Mouse (Mus musculus) natural killer cell, adult 2 months (primary cell): ENCODE results near the gene Hpse2.

Source experiments
- DNase-seq, 2 experiments: peaks; one replicate each; pipeline ENCODE4 v3.0.0; 2022; ENCODE audit warnings: low spot score in 2 of 2

Hpse2 gene

DNA sequence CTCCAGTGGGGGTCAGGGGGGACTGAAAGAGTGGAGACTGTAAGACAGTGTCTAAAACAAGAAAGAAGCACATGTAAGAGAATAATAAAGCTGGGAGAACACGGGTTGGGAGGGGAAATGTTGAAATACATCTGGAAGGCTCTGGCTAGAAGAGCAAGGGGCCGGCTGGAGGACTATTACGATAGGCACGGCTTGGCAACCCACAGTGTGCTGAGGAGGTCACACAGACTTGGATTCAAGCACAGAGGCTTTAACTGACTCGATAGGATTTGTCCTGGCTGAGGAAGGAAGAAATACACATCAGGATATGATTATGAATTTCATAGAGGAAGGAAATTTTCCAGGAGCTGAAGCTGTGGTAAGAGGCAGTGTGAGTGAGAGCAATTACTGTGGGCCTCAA, 414.4 kb downstream of the Hpse2 start:
- no peak for DNase-seq

DNA sequence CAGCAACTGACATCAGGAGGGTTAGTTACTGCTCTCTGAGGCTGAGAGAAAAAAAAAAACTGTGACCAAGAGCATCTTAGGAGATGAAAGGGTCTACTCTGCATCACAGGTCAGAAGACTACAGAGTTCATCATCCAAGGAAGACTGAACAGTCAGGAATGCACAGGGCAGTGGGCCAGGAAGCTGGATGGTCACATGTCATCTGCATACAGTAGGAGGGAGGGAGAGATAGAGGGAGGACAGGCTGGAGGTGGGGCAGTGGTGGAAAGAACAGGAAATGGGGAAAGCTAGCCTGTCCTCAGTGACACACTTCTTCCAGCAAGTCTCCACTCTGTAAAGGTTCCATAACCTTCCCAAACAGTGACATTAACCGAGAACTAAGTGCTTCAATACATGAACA, 423.0 kb downstream of the Hpse2 start:
- DNase-seq: no peak

DNA sequence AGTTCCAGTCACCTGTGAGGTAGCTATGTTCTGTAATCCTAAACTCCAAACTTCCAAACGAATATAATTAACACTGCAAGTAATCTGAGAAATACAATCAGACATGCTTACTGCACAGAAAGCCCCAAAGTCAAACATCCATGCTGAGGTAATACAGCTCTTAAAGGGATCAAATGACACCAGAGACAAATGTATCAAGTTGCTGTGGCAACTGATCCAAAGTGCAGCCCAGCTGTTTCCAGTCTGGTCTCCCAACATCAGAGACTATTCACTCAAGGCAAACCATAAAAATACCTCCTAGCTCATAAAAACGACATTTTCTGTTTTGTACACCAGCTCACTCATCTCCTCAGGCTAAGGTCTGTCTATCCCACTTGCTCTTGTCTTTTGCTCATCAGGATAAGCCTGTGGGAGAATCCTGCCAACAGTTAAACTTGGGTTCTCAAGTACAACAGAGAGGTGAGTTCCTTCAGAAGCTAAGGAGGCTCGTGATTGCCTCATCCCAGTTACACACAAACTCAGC, 440.0 kb downstream of the Hpse2 start:
- no peak for DNase-seq

DNA sequence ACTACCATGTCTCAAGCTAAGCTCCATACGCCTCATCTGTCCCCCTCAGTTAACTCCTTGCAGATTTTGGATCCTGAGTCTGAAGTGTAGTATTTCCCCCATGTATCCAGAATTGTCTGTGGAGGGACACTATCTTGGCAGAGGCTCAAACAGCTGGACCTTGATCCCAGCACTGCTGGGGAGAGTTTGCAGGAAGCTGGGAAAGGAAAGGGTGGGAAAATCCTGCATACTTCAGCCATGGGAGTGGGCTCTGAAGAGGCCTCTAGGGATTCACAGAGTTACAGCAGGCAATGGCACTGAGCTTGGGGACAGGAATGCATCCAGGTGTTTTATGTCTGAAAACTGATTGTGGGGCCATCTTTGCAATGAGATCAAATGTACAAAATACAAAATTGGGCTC, 450.6 kb downstream of the Hpse2 start:
- no peak for DNase-seq

DNA sequence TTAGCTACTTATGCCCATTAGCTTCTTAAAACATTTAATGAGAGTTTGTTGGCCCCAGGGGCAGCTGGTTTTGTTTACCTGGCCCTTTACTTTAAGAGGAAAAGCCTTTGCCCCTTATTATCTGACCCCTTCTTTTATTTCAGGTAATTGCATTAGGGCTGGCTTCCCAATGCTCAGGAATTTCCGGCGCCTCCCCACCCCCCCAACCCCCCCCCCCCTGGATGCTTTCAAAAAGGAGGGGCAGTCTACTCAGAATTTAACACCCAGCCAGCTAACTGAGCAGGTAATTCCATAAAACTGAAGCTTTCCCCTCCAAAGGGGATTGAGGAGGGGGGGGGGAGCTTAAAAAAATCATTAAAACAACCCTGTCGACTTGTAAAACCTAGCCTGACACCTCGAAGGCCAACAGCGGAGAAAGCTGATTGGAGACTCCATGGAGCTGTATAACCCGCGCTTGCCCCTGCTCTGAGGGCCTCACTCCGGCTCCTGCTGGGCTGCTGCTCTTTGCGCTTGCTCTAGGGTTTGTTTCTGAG, 451.4 kb downstream of the Hpse2 start:
- DNase-seq: no peak

DNA sequence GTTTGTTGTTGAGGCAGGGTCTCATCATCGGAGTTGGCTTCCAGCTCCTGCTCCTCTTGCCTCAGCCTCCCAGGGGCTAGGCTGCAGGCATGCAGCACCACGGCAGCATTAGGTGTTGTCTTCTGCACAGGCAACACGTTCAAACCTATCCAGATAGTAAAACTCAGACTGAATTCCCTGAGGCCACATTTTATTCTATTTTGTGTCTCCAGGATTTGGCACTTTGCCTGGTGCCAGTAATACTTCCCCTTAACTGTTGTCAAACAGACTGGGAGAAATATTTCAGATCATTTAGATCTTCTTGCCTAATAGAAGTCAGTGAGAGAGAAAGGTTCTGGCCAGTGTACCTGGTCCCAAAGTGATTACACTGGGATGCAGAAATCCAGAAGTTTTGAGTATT, 458.5 kb downstream of the Hpse2 start:
- DNase-seq: no peak

DNA sequence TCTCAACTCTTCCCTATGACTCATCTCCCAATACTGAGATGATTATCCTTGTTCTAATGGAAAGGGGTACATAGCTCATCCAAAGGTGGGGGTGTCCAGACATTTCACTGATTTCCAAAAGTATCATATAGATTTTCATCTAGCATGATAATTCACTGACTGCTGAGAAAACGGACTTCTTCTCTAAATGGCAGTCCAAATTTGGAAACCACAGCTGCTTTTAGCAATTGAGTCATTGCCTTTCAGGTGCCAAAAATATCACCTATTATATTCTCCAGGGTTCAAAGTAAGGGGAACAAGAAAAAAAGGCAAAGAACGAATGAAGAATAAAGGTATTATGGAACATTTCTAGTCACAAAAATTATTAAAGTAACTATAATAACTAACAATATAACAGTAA, 459.9 kb downstream of the Hpse2 start:
- DNase-seq: no peak

DNA sequence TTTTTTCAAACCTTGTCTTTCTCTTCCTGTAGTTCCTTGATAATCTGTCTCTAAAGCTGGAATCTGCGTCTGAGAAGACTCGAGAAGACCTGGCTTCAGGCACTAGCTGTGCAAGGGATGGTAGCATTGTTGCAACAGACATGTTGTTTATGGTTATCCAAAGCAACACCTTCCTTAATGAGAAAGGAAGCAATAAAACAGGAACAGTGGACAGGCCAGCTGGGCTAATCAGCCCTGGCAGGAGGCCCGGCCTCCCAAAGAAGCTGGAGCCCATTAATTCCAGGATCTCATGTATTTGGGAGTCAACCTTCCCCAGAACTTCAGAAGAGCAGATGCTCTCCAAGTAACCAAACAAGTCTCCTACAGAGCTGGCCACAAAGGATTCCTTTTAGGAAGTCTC, 465.5 kb downstream of the Hpse2 start:
- DNase-seq: no peak

DNA sequence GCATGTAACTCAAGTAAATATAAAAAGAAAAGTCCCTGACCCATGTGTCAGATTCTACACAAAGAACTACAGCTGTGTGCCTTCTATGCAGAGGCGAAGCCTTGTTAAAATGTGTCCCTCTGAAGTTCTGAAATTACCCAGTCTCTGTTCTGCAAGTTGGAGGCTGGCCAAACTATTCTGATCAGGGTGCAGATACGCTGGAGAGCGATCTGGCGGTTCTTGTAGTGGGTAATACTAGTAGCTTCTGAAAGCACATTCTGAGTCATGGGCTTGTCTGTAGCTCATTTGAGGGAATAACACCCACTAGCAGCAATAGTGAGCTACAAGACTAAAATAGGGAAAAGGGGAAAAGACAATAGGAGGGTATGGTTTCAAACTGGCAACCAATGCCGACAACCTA, 474.5 kb downstream of the Hpse2 start:
- DNase-seq: no peak

DNA sequence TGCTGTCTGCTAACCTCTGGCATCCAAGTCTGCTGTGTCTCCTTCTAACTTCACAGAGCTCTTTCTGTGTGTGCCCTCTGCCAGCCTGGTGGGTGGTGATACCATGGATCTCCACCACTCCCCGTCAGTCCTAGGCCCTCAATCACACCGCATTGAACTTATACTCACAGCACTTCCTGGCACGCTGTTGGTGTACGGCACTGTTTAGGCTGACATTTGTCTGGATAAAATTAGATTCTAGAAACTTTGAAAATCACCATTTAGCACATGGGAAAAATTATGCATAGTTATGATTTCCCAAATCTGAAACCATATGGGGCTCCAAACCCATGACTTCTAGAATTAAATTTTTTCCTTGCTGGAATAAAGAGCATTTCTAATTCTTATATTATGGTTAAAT, 478.4 kb downstream of the Hpse2 start:
- no peak for DNase-seq

DNA sequence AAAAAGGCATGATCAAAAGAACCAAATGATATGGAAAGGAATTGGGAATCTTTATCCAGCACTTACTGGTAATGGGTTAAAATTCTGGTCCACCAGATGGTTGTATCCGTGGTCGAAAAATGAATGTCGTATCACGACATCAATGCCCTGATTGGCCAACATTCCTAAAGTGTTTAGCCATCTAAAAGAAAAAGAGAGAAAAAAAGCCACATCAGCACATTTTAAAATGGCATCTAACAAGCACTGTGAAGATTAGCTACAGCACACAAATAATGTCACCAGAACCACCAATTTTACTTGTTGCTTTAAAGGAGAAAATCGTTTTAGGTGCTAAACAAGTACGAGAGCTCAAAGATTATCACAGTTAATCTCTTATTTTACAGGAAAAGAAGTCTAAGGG, 479.6 kb downstream of the Hpse2 start:
- no peak for DNase-seq

DNA sequence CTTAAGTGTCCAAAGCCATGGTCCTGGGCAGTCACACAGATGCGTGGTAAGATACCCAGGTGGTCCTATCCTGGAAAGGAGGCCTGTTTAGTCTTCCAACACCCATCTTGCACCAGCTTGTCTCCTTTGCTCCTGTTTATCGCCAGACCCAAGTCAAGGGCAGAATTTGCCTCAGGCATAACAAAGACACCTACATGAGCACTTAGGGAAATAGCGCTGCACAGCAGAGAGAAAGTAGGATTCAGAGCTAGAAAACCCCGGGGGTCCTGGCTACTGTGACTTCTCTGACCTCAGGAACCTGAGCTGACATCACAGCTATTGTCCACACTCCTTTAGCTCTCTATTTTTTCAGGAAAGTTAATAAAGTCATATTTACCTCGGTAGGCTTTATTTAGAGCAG, 481.8 kb downstream of the Hpse2 start:
- DNase-seq: no peak

DNA sequence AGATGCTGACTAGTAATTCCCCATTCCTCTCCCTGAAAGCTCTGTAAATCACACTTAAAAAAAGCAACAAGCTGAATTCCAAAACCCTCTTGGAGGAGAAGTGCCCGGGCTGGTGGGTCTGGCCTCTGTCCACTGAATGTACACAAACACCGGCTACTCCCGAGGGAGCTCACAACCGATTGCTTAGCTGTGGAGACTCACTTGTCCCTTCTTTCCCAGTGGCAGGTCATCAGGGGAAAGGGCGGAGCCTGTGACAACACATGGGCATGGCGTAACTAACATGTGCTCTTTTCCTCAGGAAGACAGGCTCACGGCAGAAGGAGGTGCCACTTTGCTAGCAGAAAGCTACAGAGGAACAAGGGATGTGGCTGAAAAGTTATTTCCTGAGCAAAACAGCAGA, 483.4 kb downstream of the Hpse2 start:
- no peak for DNase-seq

DNA sequence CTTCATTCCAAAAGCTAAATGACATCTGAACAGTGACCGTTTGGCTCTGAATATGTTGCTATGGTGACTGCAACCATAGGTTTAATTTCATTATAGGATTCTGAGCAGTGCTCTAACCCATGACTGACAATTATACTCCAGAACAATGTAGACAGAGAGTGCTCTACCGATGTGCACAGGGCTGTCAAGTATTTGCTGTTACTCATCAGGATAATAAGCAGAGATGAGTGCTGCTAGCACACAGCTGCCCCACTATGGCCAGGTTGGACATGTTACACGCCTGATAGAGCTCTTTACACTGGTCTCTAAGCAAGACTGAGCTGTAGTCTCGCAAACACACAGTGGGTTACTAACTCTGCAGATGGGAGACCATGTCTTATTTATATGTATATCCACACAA, 483.9 kb downstream of the Hpse2 start:
- no peak for DNase-seq

DNA sequence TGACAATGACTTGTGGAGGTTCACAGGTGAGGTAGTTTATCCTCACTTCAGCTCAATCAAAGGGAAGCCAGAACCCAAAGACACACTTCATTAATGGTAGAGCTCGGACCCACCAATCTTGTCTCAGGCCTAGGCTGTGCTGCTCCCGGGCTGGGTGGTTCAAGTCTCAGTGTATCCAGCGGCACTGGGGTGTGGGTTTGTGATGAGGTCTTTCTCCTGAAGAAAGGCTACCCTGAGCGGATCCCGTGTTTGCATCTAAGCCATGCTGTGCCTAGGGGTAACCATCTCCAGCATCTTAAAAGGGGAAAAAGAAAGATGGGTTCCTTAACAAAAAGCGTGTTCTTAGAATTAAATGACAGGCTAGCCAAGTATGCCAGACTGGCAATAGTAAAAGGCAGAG, 484.3 kb downstream of the Hpse2 start:
- DNase-seq: no peak

DNA sequence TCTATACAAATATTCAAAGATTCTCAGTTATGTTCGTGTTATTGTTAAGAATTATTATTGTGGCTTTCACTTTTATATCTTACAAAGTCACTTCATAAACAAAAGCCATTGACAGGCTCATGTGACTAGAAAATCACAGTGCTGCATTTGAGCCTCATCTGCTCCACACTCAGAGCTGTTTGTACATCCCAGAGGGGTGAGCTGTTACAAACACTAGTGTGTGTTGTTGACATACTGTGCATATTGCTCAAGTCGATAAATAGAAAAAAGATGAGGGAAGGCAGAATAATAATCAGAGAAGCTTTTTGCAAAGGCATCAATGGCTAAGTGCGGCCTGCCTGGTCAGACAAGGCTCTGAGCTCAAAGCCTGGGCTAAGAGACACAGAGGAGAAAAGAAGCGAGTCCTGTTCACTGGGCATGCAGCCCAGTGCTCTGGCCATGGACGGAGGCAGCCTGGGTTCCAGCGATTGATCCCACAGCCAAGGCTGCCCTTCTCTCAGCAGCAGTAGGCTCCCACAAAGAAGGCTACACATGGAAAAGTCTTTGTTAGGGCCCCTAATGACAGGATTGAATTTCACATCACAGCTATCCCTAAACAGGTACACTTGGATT, 485.6 kb downstream of the Hpse2 start:
- DNase-seq: no peak

DNA sequence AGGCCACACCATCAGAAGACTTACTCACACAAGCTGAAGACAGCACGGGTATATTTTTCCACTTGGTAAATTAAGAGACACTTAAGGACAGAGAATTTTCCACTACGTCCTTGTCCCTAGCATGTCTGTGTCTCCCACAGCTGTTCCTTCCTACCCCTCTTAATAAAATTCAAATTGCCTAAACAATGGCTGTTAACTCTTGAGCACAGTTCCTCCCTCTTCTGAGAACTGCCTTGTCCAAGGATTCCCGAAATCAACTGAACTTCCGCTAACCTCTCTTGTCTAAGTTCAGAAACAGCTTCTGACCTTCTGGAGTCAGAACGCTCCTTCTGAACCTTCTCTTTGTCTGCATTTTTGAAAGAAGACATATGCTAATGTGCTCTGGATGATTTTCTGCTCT, 496.6 kb downstream of the Hpse2 start:
- no peak for DNase-seq

DNA sequence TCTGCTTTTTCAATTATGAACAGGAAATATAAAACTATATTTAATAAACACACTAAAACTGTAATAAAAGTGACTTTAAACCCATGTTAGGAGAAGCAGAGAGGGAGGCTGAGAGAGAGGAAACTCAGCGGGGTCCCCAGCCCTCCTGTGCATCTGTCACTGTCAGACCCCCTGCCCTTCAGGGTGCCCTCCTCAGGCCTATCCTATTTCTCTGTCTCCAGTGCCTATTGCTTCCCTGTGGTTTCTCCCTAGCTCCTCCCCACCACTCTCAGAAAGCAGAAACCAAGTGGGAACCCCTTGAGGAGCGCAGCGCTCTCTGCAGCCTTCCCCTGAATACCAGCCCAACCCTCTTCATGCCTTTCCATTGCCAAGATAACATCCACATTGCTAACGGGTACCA, 510.5 kb downstream of the Hpse2 start:
- DNase-seq: no peak

DNA sequence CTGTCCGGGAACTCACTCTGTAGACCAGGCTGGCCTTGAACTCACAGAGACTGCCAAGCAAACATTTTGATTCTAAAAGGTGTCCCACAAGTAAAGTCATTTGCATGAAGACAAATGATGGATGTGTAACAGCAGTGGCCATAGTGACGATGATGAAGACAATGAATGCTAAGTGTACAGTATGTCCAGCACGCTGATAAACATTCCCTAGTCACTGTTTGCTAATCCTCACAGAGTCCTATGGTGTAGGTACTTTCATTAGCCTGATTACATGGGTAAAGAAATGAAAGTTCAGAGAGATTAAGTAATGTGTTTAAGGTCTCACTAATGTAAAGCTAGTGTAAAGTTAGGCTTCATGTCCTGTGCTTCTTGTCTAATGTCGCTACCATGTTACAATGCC, 511.6 kb downstream of the Hpse2 start:
- no peak for DNase-seq

DNA sequence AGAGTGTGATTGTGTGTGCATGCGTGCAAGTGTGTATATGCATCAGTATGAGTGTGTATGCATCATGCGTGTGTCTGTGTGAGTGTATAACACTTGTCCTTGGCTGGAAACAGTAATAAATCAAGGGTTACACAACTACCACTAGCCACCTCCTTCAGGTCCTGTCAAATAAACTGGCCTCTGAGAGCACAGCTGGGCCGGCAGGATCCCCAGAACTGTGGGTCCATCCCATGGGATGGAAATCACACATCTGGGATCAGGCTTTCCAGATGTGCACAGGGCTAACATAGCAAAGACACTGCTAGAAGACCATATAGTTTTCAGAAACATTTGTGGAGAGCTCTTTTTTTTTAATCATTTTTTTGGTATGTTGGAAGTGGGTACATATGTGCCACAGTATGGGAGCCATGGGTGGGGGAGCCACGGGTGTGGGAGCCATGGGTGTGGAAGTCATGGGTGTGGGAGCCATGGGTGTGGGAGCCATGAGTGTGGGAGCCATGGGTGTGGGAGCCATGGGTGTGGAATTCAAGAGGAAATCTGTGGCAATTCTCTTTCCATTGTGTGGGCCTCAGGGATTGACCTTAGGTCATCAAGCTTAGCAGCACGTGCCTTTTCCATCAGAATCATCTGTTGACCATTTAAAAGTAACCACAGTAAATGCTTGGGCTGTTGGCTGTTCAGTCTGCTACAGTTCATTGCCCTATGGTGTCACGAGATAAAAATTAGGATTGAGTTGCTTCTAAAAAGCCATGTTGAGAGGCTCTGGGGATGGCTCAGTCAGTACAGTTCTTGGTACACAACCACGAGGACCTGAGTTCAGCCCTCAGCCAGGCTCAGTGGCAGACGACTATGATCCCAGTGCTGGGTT, 518.3 kb downstream of the Hpse2 start:
- no peak for DNase-seq

DNA sequence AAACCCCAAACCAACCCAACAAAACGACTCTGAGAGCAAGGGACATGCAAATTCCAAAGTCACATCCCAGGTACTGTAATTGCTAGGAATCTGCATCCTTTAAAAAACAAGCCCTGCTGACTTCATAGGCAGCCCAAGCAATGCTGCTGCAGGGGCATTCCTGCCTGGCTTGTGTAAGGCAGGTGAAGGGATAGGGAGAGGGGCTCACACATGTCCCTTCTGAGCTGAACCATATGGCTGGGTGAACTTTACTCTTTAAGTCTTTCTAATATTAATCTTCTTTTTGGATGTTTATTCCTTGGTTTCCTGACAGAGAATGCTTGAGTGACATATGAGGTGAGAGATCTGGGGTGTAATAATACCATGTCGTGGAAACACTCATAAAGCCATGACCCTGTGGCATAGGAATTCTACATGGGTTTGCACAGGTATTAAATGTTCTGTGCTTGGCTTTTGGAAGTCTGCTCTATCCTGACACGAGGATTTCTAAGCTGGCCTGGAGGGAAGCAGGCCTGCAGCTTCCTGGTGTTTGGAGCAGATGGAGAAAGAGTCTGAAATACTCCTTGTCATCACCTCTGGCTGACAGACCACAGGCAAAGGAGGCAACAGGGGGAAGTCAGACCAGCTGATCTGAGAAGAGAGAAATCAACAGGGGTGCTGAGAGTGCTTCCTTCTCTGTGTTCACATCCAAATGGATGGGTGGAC, 519.0 kb downstream of the Hpse2 start:
- no peak for DNase-seq

DNA sequence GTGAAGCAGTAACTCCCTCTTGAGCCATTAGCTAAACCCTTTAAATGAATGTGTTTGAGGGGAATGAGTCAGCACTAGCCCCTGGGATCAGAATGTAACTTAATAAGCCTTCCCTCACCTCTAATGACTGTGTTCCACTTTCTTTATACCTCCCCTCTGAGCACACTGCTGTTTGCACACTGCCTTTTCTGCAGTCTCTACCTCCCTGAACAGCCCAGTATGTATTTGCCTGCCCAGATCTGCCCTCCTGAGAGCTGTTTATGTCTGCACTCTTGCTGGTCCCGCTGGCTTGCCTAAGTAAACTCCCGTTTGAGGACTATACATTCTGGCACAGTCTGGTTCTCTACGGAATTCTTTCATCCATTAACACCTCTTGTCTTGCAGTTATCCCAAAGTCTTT, 525.1 kb downstream of the Hpse2 start:
- no peak for DNase-seq

DNA sequence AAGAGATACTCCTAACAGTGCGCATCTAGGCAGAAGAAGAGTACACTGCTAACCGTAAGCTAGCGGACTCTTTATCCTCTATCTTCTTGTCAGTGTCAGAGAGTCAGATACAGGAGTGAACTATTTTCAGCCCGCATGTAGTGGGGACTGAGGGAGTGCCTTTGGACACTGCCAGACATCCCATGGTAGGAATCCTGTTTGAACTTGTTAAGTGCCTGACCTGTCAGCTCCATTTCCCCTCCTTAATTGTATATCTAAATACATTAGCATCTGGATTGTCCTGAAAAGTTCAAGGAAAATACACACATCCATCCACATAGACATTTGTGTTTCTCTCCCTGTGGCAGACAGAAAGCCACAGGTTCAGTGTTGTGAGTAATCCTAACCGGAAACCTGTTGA, 531.1 kb downstream of the Hpse2 start:
- DNase-seq: no peak
